Mouse (Mus musculus): ENCODE results near the gene Fkbp1a.

The Fkbp1a gene

DNA sequence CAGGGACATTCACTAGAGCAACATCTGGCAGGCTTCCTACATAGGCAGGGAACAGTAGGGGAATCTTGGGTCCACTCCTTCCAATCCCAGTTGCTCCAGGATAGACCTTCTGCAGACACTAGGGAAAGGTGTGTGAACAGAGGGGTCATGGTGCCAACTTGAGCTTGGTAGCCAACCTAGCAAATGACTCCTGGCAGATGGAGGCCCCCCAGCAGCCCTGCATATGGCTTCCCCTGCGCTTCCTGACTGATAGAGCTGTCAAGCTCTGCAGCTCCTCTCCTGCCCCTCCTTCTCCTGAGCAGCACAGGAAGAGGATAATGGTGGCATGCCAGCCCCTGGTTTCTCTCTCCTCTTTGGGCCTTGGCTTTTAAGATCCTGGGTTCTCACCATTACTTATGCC is 66.2 kb downstream of the Fkbp1a start:
- no peak for DNase-seq (ENCODE audit: low spot score in 2 of 2)

DNA sequence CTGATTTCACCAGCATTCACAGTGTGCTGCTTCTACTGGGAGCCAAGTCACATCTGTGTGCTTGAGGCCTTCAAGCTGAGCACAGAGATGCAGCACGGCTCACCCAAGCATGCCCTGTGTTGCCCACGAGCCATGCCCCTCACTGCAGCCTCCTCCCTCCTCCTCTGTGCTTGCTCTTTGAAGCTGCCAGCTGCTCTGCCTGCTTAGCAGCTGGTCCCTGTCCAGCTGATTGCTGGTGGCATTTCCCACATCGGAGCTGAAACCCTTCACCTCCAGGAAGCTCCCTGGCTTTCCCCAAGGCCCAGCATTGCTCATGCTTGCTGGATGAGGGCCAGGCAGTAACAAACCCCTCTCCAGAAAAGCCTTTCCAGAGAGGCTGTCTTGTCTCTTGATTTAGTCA is 67.7 kb downstream of the Fkbp1a start:
- DNase-seq (ENCODE audit: low spot score in 2 of 2) = no peak
